Mouse (Mus musculus): Measurements from ENCODE around the gene Mettl1. TPM values are rescaled to one million over a fixed set of nuclear protein-coding genes. Genes with fewer than 3 reads are reported as not detected.
"Not testable (repeated sequence)": the region's sequence is repeated elsewhere in the genome, so short reads cannot be mapped to it uniquely, and the experiment has no call there.

Gene Mettl1
- total RNA-seq, 2 experiments from 2014 or later = 2.0 to 2.9 TPM

- ATAC-seq (replicated peaks; ENCODE audit: low FRiP score, poor library complexity, severe bottlenecking) = peak; percentile 21
Observed at GRCm38 (mm10) chr10:127063913-127064870, 23.0 kb downstream of the Mettl1 start.

DNA sequence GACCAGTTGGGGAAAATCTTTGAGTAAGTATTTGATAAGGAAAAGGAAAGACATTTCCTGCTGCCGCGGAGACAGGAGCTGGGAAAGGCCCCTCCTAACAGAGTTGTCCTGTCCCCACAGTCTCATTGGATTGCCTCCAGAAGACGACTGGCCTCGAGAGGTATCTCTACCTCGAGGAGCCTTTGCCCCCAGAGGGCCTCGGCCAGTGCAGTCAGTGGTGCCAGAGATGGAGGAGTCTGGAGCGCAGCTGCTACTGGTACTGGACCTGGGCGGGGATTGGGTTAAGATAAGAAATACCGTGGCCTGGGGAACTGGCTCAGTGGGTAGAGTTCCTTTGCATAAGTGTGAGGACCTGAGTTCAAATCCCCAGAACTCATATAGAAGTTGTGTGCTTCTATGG, 24.8 kb downstream of the Mettl1 start:
- no peak for ATAC-seq (replicated peaks; ENCODE audit: low FRiP score, poor library complexity, severe bottlenecking)

DNA sequence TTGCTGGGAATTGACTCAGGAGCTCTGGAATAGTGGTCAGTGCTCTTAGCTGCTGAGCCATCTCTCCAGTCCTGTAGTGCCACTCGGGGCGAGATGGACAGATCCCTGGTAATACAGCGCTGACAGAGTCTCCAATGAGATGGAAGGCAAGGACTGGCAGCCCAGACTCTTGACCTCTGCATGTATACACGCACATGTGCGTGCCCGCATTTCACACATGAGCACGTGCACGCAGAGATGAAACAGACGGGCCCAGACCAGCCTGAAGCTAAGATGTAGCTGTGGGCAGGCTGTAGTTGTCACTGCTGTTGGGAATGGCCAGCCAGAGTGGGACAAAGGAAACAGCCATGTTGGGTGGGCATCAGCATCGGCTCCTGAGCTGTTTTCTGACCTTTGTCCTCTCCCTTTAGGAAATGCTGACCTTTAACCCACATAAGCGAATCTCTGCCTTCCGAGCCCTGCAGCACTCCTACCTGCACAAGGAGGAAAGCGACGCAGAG, 25.4 kb downstream of the Mettl1 start:
- ATAC-seq (replicated peaks; ENCODE audit: low FRiP score, poor library complexity, severe bottlenecking) = no peak

GRCm38 (mm10) chr10:127068360-127069038, 27.3 kb downstream of the Mettl1 start:
- no peak for ATAC-seq (replicated peaks; ENCODE audit: low FRiP score, poor library complexity, severe bottlenecking)

GRCm38 (mm10) chr10:127069281-127070189, 28.3 kb downstream of the Mettl1 start:
- 0 out of 2 replicates have a peak, but pooled peaks have one; percentile 16 for ATAC-seq (replicated peaks; ENCODE audit: low FRiP score, poor library complexity, severe bottlenecking)

GRCm38 (mm10) chr10:127070190-127071121, 29.2 kb downstream of the Mettl1 start, which contains the start of gene Tspan31:
Gene Tspan31 (minus strand): TSS chr10:127070264.
- peak; percentile 97 for ATAC-seq (replicated peaks; ENCODE audit: low FRiP score, poor library complexity, severe bottlenecking)

- no peak for ATAC-seq (replicated peaks; ENCODE audit: low FRiP score, poor library complexity, severe bottlenecking)
Observed at GRCm38 (mm10) chr10:127071203-127071602, 30.0 kb downstream of the Mettl1 start.

GRCm38 (mm10) chr10:127072270-127072669, 31.1 kb downstream of the Mettl1 start:
- not testable (repeated sequence) for ATAC-seq (replicated peaks; ENCODE audit: low FRiP score, poor library complexity, severe bottlenecking)

- ATAC-seq (replicated peaks; ENCODE audit: low FRiP score, poor library complexity, severe bottlenecking) = not testable (repeated sequence)
Observed at GRCm38 (mm10) chr10:127072969-127073368, 31.8 kb downstream of the Mettl1 start.

- no peak for ATAC-seq (replicated peaks; ENCODE audit: low FRiP score, poor library complexity, severe bottlenecking)
Observed at GRCm38 (mm10) chr10:127073981-127074380, 32.8 kb downstream of the Mettl1 start.

DNA sequence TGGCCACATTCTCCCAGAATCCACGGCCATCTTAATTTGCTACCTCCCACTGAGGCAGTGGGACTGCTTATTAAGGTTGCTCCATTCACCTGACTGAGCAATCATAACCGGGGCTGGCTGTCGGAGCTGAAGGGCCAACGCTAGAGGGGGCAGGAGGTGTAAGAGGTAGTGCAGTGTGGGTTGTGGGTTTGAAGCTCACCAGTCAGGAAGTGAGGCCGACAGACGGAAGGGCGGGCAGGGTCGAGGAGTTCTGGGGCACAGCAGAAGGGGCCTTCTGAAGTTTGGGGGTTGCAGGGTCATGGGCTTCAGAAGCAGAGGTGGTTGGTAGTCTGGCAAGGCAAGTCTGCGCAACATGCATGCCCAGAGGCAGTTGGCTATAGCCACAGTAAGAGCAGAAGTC, 33.9 kb downstream of the Mettl1 start, which contains the start of gene Agap2:
TSS of gene Agap2 (plus strand) at position 205 of the 400 bp plus-strand sequence.
- ATAC-seq (replicated peaks; ENCODE audit: low FRiP score, poor library complexity, severe bottlenecking) = no peak

GRCm38 (mm10) chr10:127075651-127076050, 34.4 kb downstream of the Mettl1 start:
- no peak for ATAC-seq (replicated peaks; ENCODE audit: low FRiP score, poor library complexity, severe bottlenecking)

DNA sequence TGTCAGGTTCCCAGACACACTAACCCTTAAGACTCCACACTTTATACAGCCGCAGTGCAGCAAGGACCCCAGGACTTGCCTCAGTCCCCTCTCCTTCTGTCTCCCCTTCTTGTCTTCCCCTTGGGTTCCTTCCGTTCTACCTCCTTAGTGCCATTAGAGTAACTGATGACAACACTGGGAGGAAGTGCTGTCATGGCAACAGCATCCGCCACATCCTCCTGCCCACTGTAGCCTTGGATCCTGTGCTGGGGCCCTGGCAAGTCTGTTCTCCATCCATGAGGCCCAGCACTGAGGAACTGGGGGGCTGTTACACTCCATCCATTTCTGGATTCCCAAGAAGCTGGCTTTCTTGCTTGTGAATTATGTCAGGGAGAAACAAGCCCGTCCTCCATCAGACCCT, 34.9 kb downstream of the Mettl1 start:
- ATAC-seq (replicated peaks; ENCODE audit: low FRiP score, poor library complexity, severe bottlenecking) = no peak

DNA sequence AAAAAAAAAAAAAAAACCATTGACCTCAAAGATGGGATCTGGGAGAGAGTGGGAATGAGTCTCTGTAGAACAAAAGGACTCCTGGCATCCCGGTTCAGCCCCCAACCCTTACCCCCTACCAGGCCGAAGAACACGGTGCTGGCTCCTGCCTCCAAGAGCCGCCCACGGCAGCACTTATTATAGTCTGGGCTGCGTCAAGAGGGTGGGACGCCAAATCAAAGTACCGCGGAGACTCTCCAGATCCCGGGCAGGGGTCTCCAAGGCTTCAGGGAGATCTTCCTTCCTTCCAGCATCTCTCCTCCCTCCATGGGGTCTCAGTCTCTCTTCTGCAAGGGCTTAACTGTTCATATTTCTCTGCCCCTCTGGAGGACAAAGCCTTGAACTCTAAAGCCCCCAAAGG, 36.3 kb downstream of the Mettl1 start:
- ATAC-seq (replicated peaks; ENCODE audit: low FRiP score, poor library complexity, severe bottlenecking) = no peak

DNA sequence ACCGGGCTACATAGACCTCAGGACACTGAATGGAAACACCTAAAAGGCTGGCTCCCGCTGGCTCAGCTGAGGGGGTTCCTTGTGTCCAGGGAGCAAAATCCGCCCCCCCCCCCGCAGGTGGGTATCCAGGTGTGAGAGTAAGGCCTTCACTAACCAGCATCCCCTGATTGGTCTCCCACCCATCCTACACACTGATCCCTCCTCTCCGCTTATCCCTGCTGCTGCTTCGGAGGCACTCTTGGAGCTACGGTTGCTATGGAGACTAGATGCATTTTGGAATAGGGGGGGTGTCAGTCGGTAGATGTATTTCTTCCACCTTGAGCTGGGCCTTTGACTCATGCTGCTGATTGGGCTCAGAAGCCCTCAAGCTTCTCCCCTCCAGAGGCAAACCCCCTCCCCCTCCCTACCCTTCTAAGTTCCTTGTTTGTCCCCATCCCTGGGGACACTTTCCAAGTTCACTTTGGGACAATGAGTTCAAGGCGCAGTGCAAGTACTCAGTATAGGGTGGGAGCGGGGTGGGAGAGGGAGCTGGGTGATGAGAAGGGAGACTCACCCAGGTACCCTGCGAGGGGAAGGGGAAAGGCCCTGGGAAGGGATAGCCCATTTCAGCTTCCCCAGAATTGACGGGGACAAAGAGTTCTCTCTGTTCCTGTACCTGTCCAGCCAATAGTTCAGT, 36.9 kb downstream of the Mettl1 start:
- ATAC-seq (replicated peaks; ENCODE audit: low FRiP score, poor library complexity, severe bottlenecking) = no peak

- no peak for ATAC-seq (replicated peaks; ENCODE audit: low FRiP score, poor library complexity, severe bottlenecking)
Observed at GRCm38 (mm10) chr10:127078677-127079575, 37.7 kb downstream of the Mettl1 start.
